Mouse (Mus musculus) MEL (cell line): Measurements from ENCODE around the gene Klk13.

Experiments used
- CTCF ChIP-seq, 3 experiments: IDR thresholded peaks in 2 of 3; conservative IDR thresholded peaks in 1 of 3; 2 replicates each; pipeline ENCODE4 v1.5.1; 2011 to 2012; ENCODE audit warnings: low read length in 3 of 3, low read depth in 2 of 3, mild to moderate bottlenecking in 2 of 3, improper control_type of control experiment in 1 of 3, inconsistent platforms in 1 of 3, mixed read lengths in 1 of 3, moderate library complexity in 1 of 3; ENCODE audit not compliant: control insufficient read depth in 1 of 3, insufficient read depth in 1 of 3, poor library complexity in 1 of 3, severe bottlenecking in 1 of 3
- E2F4 ChIP-seq: IDR thresholded peaks from 2 replicates; pipeline ENCODE4 v1.6.1; 2011; ENCODE audit warnings: low read depth, low read length, improper control_type of control experiment, borderline replicate concordance
- EP300 ChIP-seq, 2 experiments: IDR thresholded peaks; 2 replicates each; pipeline ENCODE4 v1.6.1; 2011; ENCODE audit warnings: improper control_type of control experiment in 2 of 2, low read length in 2 of 2, low read depth in 1 of 2, mild to moderate bottlenecking in 1 of 2
- NRF1 ChIP-seq: IDR thresholded peaks from 2 replicates; pipeline ENCODE4 v1.6.1; 2014; ENCODE audit warnings: low read depth, mild to moderate bottlenecking, inconsistent platforms, low read length, improper control_type of control experiment, moderate library complexity; ENCODE audit not compliant: poor library complexity, insufficient read depth, severe bottlenecking

GRCm38 (mm10) chr7:43775311-43776057 is 63.1 kb downstream of the Klk13 start:
- TF ChIP-seq NRF1 (no peak), CTCF (IDR thresholded peaks at IDR 0.05 in 2 of 3, conservative IDR thresholded peaks at IDR 0.05 in 1 of 3; ENCODE audit: control insufficient read depth in 1 of 3, insufficient read depth in 1 of 3, low read depth in 2 of 3, low read length in 3 of 3, poor library complexity in 1 of 3, severe bottlenecking in 1 of 3) (no peak), EP300 (IDR thresholded peaks at IDR 0.05; ENCODE audit: low read depth in 1 of 2, low read length in 2 of 2) (no peak), E2F4 (no peak)
